Mouse (Mus musculus) urinary bladder, postnatal 4 days (tissue): ENCODE data around the gene Gpr153.
"Not testable (repeated sequence)": the region's sequence is repeated elsewhere in the genome, so short reads cannot be mapped to it uniquely, and the experiment has no call there.

Source experiments
- DNase-seq, 2 experiments: peaks; one replicate each; pipeline ENCODE4 v3.0.0; 2021 to 2022; ENCODE audit warnings: low spot score in 2 of 2

The Gpr153 gene

GRCm38 (mm10) chr4:152273621-152274236 is at the start of gene Gpr153:
TSS of gene Gpr153 (plus strand) at chr4:152274232.
- peak in 1 of 2 experiments; percentile 71 for DNase-seq

- DNase-seq, result no peak
Measured at GRCm38 (mm10) chr4:152226901-152227486, 47.0 kb upstream of the Gpr153 start.

GRCm38 (mm10) chr4:152227749-152228527 is 46.1 kb upstream of the Gpr153 start:
- DNase-seq, result no peak

GRCm38 (mm10) chr4:152230331-152230730 is 43.7 kb upstream of the Gpr153 start:
- DNase-seq, result not testable (repeated sequence)

DNA sequence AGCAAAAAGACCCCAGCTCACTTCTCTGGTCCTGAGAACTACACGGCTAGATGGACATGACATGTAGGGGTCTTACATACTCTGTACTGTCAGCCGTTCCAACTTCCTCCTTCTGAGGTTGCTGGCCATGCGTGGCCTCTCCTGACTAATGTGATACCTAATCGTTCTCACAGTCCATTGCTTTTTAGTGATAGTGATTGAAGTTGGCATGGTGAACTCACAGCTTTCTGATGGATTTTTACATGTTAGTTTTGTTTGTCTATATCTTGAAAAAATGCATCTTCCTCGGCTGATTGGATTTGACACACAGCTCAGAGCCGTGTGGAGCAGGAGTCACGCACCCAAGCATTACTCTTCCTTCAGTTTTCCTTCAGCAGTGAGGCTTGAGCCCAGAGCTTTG is 42.7 kb upstream of the Gpr153 start:
- DNase-seq, result no peak

- no peak for DNase-seq
Measured at GRCm38 (mm10) chr4:152232411-152232903, 41.6 kb upstream of the Gpr153 start.

DNA sequence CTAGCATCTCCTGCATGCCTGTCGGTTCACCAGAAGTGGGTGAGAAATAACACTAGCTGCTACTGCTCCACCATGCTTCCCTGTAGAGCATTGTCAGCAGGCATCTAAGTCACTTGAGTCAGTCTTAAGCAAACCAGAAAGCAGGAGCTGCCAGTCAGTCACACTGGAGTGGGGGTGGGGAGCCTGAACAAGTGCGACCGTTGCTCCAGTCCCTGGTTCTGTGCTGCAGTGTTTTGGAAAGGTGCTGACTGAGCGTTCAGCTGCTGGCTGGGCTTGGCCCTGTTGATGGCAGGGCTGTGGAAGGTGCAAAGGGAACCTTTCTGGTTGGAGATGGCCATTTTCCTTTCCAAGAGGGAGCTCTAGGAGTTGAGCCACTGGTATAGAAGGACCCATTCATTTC is 34.1 kb upstream of the Gpr153 start:
- DNase-seq, result no peak

- no peak for DNase-seq
Measured at GRCm38 (mm10) chr4:152243241-152243891, 30.7 kb upstream of the Gpr153 start.

DNA sequence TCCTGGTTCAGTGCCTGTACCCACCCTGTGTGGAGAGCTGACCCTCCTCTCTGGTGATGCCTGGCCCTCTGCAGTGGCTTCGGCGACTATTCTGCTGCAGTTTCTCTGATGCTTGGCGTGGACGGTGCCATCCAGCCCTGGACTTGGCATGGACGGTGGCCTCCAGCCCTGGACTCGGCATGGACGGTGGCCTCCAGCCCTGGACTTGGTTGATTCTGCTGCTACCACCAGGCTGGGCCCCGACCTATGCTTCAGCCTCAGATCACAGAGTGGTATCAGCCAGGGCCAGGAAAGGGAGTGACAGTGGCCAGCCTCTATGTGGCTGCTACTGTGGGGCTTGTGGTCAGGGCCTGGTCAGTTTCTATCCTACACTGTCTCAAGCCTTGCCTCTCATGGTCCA is 30.1 kb upstream of the Gpr153 start:
- DNase-seq, result no peak

DNA sequence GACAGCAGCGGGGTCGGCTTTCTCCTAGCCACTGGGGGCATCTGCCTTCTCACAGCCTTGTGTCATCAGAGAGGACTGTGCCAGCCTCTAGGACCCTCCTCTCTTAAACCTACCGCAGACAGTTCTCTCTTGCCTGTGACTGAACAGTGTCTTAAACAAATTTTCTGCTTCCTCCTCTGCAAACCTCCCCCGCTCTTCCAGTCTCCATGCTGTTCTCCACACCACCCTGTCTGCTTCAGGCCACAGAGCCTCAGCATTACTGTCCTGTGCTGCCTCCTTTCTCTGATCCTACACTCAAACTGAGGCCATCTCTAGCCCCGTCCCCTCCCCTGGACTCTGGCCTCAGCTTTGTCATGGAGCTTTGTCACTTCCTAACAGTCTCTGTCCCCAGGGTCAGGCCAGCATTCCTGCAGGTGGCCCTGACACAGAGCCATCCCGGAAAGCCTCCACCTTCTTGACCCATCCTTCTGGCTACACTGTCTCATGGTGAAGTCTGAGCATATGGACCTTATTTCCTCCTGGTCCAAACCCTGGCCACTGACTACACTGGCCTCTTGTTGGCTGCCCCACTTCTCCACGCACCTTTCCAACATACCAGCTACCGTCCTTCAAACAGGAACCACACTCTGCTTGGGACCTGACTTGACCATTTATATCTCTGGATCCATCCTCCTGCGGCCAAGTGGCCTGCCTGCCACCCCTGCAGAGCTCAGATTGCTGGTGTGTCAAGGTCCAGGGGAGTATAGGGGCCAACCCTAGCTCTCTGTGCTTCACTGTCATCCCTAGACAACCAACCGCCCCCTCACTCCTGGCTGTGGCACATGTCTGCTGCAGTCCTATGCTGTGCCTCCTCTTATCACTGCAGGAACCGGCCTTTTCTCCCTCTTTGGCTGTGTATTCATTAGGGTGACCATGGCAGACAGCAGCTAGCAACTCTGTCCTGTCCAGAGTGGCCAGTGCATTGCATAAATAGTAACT is 29.2 kb upstream of the Gpr153 start:
- DNase-seq, result no peak

GRCm38 (mm10) chr4:152246011-152246410 is 28.0 kb upstream of the Gpr153 start:
- no peak for DNase-seq

DNA sequence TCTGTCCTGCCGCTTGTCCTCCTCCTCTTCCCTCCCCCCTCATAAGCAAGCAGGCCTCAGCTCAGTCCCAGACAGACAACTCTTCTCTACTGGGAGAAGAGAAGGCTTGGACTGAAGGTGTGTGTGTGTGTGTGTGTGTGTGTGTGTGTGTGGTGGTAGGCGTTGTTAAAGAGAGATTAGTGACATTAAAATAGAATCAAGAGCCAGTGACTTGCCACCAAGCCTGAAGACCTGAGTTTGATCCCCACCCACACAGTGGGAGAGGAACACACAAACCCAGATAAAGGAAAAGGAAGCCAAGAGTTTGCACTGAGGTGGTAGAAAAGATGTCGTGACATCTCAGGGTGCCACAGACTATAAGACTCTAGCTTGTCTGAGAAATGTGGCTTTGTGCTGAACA is 26.8 kb upstream of the Gpr153 start:
- DNase-seq, result no peak

DNA sequence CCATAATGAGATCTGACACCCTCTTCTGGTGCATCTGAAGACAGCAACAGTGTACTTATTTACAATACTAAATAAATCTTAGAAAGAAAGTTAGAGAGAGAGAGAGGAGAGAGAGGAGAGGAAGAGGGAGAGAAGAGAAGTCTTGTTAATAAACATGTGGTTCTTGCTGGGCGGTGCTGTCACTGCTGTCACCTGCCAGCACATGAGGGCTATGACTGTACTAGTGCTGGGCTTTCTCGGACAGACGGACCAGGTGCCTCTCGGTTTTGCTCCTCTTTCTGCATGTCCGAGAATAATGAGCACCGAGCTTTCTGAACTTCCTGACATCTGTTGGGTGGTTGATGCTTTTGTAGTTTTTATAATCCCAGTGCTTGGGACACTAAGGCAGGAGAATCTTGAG is 23.4 kb upstream of the Gpr153 start:
- no peak for DNase-seq

DNA sequence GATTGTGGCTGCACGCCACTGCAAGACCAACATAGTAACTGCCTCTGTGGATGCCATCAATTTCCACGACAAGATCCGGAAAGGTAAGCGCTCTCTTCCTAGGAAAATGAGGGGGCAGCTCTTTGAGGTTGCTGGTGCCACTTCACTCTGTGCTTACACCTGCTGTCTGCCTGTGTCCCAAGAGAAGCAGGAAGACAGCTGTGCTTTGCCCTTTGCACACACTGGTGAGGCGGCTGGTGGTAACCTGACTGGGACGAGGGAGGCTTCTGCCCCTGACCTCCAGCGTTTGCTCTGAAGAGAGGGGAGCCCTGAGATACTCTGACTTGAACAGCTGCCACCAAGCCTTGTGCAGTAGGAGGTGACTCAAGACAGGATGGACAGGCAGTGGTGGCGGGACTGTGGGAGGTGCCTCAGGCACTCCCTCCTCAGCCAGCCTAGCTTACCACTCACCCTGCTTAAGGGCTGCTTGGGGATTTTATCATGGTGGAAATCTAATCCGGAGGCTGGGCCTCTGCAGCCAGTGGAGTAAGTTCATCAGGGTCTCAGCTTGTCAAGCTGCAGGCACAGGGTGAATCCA is 20.8 kb upstream of the Gpr153 start:
- no peak for DNase-seq

DNA sequence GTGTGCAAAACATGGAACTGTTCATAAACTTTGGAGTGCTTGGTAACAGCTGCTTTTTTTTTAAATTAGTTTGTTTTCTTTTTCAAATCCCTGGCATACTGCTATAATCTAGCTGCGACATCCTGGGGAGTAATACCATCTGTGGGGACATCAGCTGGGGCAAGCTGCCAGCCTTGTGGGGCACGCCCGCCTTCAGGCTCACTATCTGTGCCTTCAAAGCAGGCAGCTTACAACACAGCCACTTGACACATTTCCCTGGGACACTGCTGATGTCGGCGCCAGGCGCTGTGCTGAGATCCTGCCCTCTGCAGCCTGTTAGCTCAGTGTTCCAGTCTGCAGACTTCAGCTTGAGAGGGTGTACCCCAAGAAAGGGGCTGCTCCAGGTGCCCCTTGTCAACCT is 17.0 kb upstream of the Gpr153 start:
- peak in 1 of 2 experiments; percentile 63 for DNase-seq

- DNase-seq, result no peak
Measured at GRCm38 (mm10) chr4:152260451-152260850, 13.6 kb upstream of the Gpr153 start.

- DNase-seq, result no peak
Measured at GRCm38 (mm10) chr4:152262187-152262586, 11.8 kb upstream of the Gpr153 start.

DNA sequence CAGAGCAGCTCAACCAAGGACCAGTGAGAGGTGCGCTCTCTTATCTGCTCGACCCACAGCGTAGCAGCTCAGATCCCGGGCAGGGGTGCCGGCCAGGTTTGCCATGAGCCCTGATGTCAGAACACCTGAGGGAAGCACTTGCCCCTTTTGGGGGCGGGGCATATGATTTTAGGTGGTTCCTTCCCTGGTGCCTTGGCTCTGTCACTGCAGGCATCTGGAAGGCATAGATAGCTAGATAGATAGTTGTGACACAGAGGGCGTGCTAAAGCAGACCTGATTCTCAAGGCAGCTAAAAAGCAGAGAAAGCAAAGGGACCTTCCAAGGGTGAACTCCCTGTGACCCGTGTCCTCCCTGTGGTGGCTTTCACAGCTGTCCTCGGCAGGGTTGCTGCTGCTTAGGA is 10.9 kb upstream of the Gpr153 start:
- no peak for DNase-seq

DNA sequence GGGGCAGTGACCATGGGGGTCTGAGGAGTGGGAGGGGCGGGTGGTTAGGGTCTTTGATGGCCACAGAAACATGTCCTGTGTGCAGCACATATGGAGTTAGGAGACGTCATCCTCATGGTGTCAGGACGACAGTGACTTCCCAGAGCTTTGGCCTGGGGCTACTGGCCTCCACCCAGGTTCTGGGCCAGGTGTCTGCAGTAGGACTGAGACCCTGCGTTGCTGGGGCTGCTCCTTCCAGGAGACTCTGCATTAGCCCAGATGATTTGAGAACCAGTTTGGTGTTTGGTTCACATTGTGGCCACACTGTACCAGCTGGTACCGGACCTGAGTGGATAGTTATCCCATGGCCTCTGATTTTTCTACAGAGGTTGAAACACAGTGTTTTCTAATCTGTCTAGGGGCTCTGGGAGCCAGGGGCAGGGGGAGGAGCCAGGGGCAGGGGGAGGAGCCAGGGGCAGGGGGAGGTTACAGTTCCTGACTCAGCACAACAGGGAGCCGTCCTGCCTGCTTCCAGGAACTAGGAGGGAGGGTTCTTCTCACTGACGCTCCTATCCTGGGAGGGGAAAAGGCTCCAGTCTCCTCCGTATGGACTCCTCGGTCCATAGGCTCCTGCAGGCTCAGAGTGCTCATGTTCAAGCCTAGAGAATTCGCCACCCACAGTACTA is 10.4 kb upstream of the Gpr153 start:
- no peak for DNase-seq

DNA sequence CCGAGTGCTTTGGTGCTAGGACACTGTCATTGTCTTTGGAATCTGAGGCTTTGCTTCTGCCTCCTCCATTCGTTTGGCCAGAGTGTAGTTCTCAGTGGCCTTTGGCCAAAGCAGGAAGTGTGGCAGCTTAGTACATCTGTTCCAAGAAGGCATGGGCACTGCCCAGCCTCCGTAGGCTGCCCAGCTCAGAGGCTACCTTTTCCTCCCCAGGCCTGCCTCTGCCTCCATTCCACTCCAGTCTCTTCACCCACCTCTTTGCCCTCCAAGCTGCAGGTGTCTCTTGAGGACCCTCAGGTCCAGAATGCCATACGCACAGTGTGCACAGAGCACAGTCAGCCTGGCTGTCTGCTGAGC is 9.9 kb upstream of the Gpr153 start:
- DNase-seq, result no peak
